Mouse (Mus musculus) mouse embryonic stem cell (cell line): ENCODE measurements around the gene Slco4c1.

Experiments
- in situ Hi-C, 2 experiments: fragments of 300-500 bp; cut with MboI; formaldehyde crosslinking; loops; 1 replicate in 1 of 2; 3 replicates in 1 of 2; pipeline ENCODE4 v1.14.3; 2019 to 2020; ENCODE audit warnings: low sequenced_read_pairs in 2 of 2, low pct_unique_long_range_greater_than_20kb in 1 of 2, mixed read lengths in 1 of 2; ENCODE audit not compliant: unreplicated experiment in 1 of 2

The Slco4c1 gene

GRCm38 (mm10) chr1:96794290-96794689, 77.7 kb downstream of the Slco4c1 start:
- in situ Hi-C loops = no loop called here

- in situ Hi-C loops = no loop called here
These were observed 82.7 kb downstream of the Slco4c1 start for GRCm38 (mm10) chr1:96789268-96789667.

GRCm38 (mm10) chr1:96774174-96774573, 97.8 kb downstream of the Slco4c1 start:
- in situ Hi-C loops = no loop called here

- in situ Hi-C loops = no loop called here
These were observed 98.3 kb downstream of the Slco4c1 start for GRCm38 (mm10) chr1:96773712-96774111.

- in situ Hi-C loops = no loop called here
These were observed 101.7 kb downstream of the Slco4c1 start for GRCm38 (mm10) chr1:96770283-96770682.

- in situ Hi-C loops = no loop called here
These were observed 103.7 kb downstream of the Slco4c1 start for GRCm38 (mm10) chr1:96768264-96768663.

GRCm38 (mm10) chr1:96766535-96766934, 105.4 kb downstream of the Slco4c1 start:
- in situ Hi-C loops = no loop called here
